In genomic region chr4:148515313-148515712, GRCm38 (mm10) we compare ENCODE assay signal across 10 mouse cellular contexts. TPM values are rescaled to one million over a fixed set of nuclear protein-coding genes. Genes with fewer than 3 reads are reported as not detected.
DNase-seq lines count a peak whose midpoint lies in the region; ATAC-seq lines count a peak whose summit lies in the region.
"Had no signal": no experiment of that assay in that cellular context is flagged by ENCODE, and none has a peak within 500 bp of the region (broad histone marks: within the 10 kb centered on the region; RNA-seq: fewer than 3 reads in every experiment).

No protein-coding gene starts in this region.

- H3K9me3 ChIP-seq in kidney, embryonic 16.5 days (ENCODE audit: low read length): no peaks in the 10 kb centered on the region
- H3K9me3 ChIP-seq in forebrain, embryonic 12.5 days: no peaks in the 10 kb centered on the region

- no peak overlapping the region for H3K27ac ChIP-seq in kidney, embryonic 16.5 days (ENCODE audit: low read length)
- no peak overlapping the region for H3K27ac ChIP-seq in forebrain, embryonic 12.5 days

- DNase-seq in kidney, adult 11 months: peak; percentile 77
- peak; percentile 33 for DNase-seq in thymus, postnatal 14 days
- no peak for DNase-seq in thymus, postnatal 0 days (ENCODE audit: low spot score)
- peak; percentile 81 for DNase-seq in kidney, adult 8-10 months
- no peak for DNase-seq in layer of hippocampus, adult 18-20 months (ENCODE audit: low spot score in 2 of 2)
- DNase-seq in yolk sac, embryonic 10.5 days (ENCODE audit: low spot score): no peak
- DNase-seq: lung, postnatal 14 days had no signal

- H3K4me1 ChIP-seq in kidney, embryonic 16.5 days (ENCODE audit: insufficient read depth, low read length): no peaks in the 10 kb centered on the region
- peaks cover 16% of the 10 kb centered on the region for H3K4me1 ChIP-seq in forebrain, embryonic 12.5 days

- H3K27me3 ChIP-seq in kidney, embryonic 16.5 days (ENCODE audit: insufficient read depth, low read length): no peaks in the 10 kb centered on the region
- no peaks in the 10 kb centered on the region for H3K27me3 ChIP-seq in forebrain, embryonic 12.5 days
- H3K27me3 ChIP-seq: Patski had no signal

- no peak overlapping the region for H3K4me2 ChIP-seq in kidney, embryonic 16.5 days (replicated peaks; ENCODE audit: low read depth, low read length)
- H3K4me2 ChIP-seq in forebrain, embryonic 12.5 days: no peak overlapping the region

- H3K36me3 ChIP-seq in kidney, embryonic 16.5 days (ENCODE audit: insufficient read depth, low read length): peaks cover 40% of the 10 kb centered on the region
- peaks cover 75% of the 10 kb centered on the region for H3K36me3 ChIP-seq in forebrain, embryonic 12.5 days (replicated peaks)

- no peak overlapping the region for H3K4me3 ChIP-seq in kidney, embryonic 16.5 days (ENCODE audit: low read length)
- H3K4me3 ChIP-seq in forebrain, embryonic 12.5 days (replicated peaks): no peak overlapping the region

- ATAC-seq in kidney, embryonic 16.5 days (ENCODE audit: low FRiP score, low TSS enrichment): no peak
- no peak for ATAC-seq in forebrain, embryonic 12.5 days (ENCODE audit: low FRiP score)
- ATAC-seq: Patski had no signal

- 91% methylated on average over 2 of the region's 2 CpGs for WGBS in kidney, embryonic 16.5 days
- 92% methylated on average over 2 of the region's 2 CpGs for WGBS in forebrain, embryonic 12.5 days

- H3K9ac ChIP-seq in kidney, embryonic 16.5 days (replicated peaks; ENCODE audit: low read length): no peak overlapping the region
- H3K9ac ChIP-seq in forebrain, embryonic 12.5 days: no peak overlapping the region

RNA-seq across cellular contexts. Expression of gene Angptl7, which starts 15.1 kb away (rescaled TPM):
- polyA plus RNA-seq in kidney, embryonic 16.5 days (2015; fragmentation: Nextera tagmentation; extraction: Ambion mirVana): 1.8 and 2.0 TPM in 2 replicates
- 1.1 TPM in 2 replicates for polyA plus RNA-seq in thymus, postnatal 0 days (2015; fragmentation: Nextera tagmentation; extraction: Ambion mirVana)
- 0.29 and 0.51 TPM in 2 replicates for polyA plus RNA-seq in forebrain, embryonic 12.5 days (2016; fragmentation: Nextera tagmentation; extraction: Ambion mirVana)
- total RNA-seq in layer of hippocampus, adult 18-20 months (2021): under 1 TPM; 0.27 to 0.36 TPM

RNA-seq across cellular contexts. Expression of gene Exosc10, which starts 42.9 kb away (rescaled TPM):
- polyA plus RNA-seq in kidney, embryonic 16.5 days (2015; fragmentation: Nextera tagmentation; extraction: Ambion mirVana): 95.2 and 99.9 TPM in 2 replicates
- polyA plus RNA-seq in thymus, postnatal 0 days (2015; fragmentation: Nextera tagmentation; extraction: Ambion mirVana): 73.1 and 82.6 TPM in 2 replicates
- polyA plus RNA-seq in forebrain, embryonic 12.5 days (2016; fragmentation: Nextera tagmentation; extraction: Ambion mirVana): 102 and 105 TPM in 2 replicates
- total RNA-seq in layer of hippocampus, adult 18-20 months (2021): 10 to 100 TPM; 47.7 to 51.5 TPM

Comparison
In these comparisons a context has a peak if more than half of its experiments do, and no peak if none do; other contexts are left out.
1. DNase-seq: peak in kidney, adult 11 months (single experiment), thymus, postnatal 14 days (single experiment) and kidney, adult 8-10 months (2 of 2); none in thymus, postnatal 0 days (single experiment), layer of hippocampus, adult 18-20 months (0 of 2) and yolk sac, embryonic 10.5 days (single experiment).